In the genomic region with DNA sequence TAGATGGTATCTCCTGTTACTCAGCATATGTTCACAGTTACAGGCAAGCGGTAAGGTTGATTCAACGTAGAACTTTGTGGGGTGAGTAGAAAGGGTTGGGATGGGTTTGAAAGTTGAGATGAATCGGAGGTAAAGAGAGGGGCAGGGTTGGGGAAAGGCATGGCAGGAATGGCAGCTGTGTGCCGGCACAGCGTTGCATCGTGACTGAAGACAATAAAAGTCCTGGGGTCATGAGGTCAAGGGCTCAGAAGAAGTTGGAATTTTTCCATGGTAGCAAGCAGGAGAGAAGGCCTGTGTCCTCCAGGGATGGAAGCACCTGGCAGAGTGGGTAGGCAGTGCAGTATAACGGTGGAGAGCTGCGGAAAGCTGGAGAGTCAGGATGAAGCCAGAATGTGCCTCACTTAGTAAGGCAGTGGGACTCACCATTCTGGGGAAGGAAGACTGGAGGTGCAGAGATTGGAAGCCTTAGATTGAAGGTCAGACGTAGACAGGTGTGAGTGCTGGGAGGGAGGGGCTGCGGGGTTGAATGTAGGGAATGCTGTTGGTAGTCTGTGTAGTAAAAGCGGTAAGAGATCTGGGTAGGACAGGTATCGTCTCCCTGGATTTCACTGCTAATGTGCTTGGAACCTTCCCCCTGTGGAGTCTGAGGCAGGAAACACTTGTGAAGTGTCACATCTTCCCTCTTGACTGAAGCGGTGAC, we compare ENCODE assay signal across 26 mouse cellular contexts. TPM values are rescaled to one million over a fixed set of nuclear protein-coding genes. Genes with fewer than 3 reads are reported as not detected.
DNase-seq lines count a peak whose midpoint lies in the region; ATAC-seq and TF ChIP-seq lines count a peak whose summit lies in the region.
"Had no signal": no experiment of that assay in that cellular context is flagged by ENCODE, and none has a peak within 500 bp of the region (broad histone marks: within the 10 kb centered on the region; RNA-seq: fewer than 3 reads in every experiment).

No protein-coding gene starts in this region.

- intact Hi-C loops in left cerebral cortex, postnatal 36 days (cut with DNase I): no loop called here

- peaks cover 51% of the 10 kb centered on the region for H3K36me3 ChIP-seq in heart, postnatal 0 days (replicated peaks; ENCODE audit: control insufficient read depth, insufficient read depth, low read length)
- H3K36me3 ChIP-seq in liver, embryonic 15.5 days (replicated peaks): peaks cover 80% of the 10 kb centered on the region
- peaks cover 18% of the 10 kb centered on the region for H3K36me3 ChIP-seq in liver, embryonic 11.5 days (ENCODE audit: control insufficient read depth, insufficient read depth, low read length)
- peaks cover 91% of the 10 kb centered on the region for H3K36me3 ChIP-seq in E14TG2a.4 (ENCODE audit: insufficient read depth, low read length)

- H3K9me3 ChIP-seq in heart, postnatal 0 days (replicated peaks; ENCODE audit: control insufficient read depth, low read length): no peaks in the 10 kb centered on the region
- no peaks in the 10 kb centered on the region for H3K9me3 ChIP-seq in liver, embryonic 15.5 days (replicated peaks)
- no peaks in the 10 kb centered on the region for H3K9me3 ChIP-seq in liver, embryonic 11.5 days (ENCODE audit: control insufficient read depth, low read length)
- H3K9me3 ChIP-seq in E14TG2a.4 (ENCODE audit: low read length): no peaks in the 10 kb centered on the region
- H3K9me3 ChIP-seq: embryonic facial prominence, embryonic 10.5 days; embryonic facial prominence, embryonic 12.5 days; G1E had no signal

- no peak for TF ChIP-seq EP300 in heart, postnatal 0 days (IDR thresholded peaks at IDR 0.05; ENCODE audit: low read depth)

- DNase-seq in heart, postnatal 0 days (ENCODE audit: low spot score): no peak
- no peak for DNase-seq in heart, adult 11 months
- DNase-seq in liver, embryonic 11.5 days (ENCODE audit: low spot score): no peak
- peak; percentile 86 for DNase-seq in R1 (ENCODE audit: low read depth, low spot score)
- DNase-seq in retina, embryonic 14.5 days (ENCODE audit: low spot score): no peak
- DNase-seq in left cerebral cortex, postnatal 36 days (ENCODE audit: low spot score in 2 of 2): no peak
- DNase-seq: adrenal gland, adult 8-10 months; adrenal gland, postnatal 14 days; adrenal gland, postnatal 36 days; B cell, adult 2 months; cerebellum, adult 11-12 months; cerebellum, adult 2 months; cerebellum, adult 9-10 months; cerebellum, postnatal 10 days; cerebellum, postnatal 25 days had no signal

- H3K4me1 ChIP-seq in heart, postnatal 0 days (ENCODE audit: control insufficient read depth, insufficient read depth): no peaks in the 10 kb centered on the region
- H3K4me1 ChIP-seq in liver, embryonic 15.5 days (replicated peaks): peaks cover 3% of the 10 kb centered on the region; the same call in 1 of the 2 replicates
- peaks cover 5% of the 10 kb centered on the region; the same call in 1 of the 2 replicates for H3K4me1 ChIP-seq in liver, embryonic 11.5 days (replicated peaks; ENCODE audit: control insufficient read depth, insufficient read depth, low read length)
- H3K4me1 ChIP-seq in E14TG2a.4 (replicated peaks; ENCODE audit: low read depth, low read length): peaks cover 59% of the 10 kb centered on the region
- H3K4me1 ChIP-seq: embryonic facial prominence, embryonic 12.5 days had no signal

- H3K4me3 ChIP-seq in heart, postnatal 0 days (ENCODE audit: low read depth, low read length): no peak overlapping the region
- H3K4me3 ChIP-seq in liver, embryonic 15.5 days (replicated peaks): no peak overlapping the region
- no peak overlapping the region for H3K4me3 ChIP-seq in liver, embryonic 11.5 days (ENCODE audit: low read depth, low read length)
- H3K4me3 ChIP-seq in E14TG2a.4 (replicated peaks; ENCODE audit: low read length): peak overlapping the region; percentile 29; the same call in 1 of the 2 replicates
- H3K4me3 ChIP-seq: embryonic facial prominence, embryonic 10.5 days; embryonic facial prominence, embryonic 12.5 days had no signal

- no peaks in the 10 kb centered on the region for H3K27me3 ChIP-seq in heart, postnatal 0 days (ENCODE audit: control insufficient read depth, insufficient read depth, low read length)
- H3K27me3 ChIP-seq in liver, embryonic 15.5 days: no peaks in the 10 kb centered on the region
- H3K27me3 ChIP-seq in liver, embryonic 11.5 days (replicated peaks; ENCODE audit: control insufficient read depth, insufficient read depth, low read length): no peaks in the 10 kb centered on the region
- no peaks in the 10 kb centered on the region for H3K27me3 ChIP-seq in E14TG2a.4 (ENCODE audit: insufficient read depth, low read length)
- H3K27me3 ChIP-seq: CH12.LX; embryonic facial prominence, embryonic 12.5 days; Patski had no signal

- H3K27ac ChIP-seq in heart, postnatal 0 days (ENCODE audit: low read depth): no peak overlapping the region
- H3K27ac ChIP-seq in liver, embryonic 15.5 days (replicated peaks): peak overlapping the region; percentile 69; the same call in 1 of the 2 replicates
- no peak overlapping the region for H3K27ac ChIP-seq in liver, embryonic 11.5 days (ENCODE audit: low read depth, low read length)
- H3K27ac ChIP-seq: embryonic facial prominence, embryonic 10.5 days; embryonic facial prominence, embryonic 12.5 days had no signal

- WGBS in heart, postnatal 0 days: 80% methylated on average over 13 of the region's 13 CpGs
- 87% methylated on average over 13 of the region's 13 CpGs for whole genome bisulfite sequencing in liver, embryonic 15.5 days (ENCODE audit: insufficient replicate concordance)
- 90% methylated on average over 13 of the region's 13 CpGs for WGBS in liver, embryonic 11.5 days

- H3K4me2 ChIP-seq in heart, postnatal 0 days (ENCODE audit: low read depth, low read length): no peak overlapping the region
- no peak overlapping the region for H3K4me2 ChIP-seq in liver, embryonic 15.5 days
- no peak overlapping the region for H3K4me2 ChIP-seq in liver, embryonic 11.5 days
- H3K4me2 ChIP-seq: embryonic facial prominence, embryonic 12.5 days had no signal

- no peak for TF ChIP-seq CTCF in heart, postnatal 0 days (IDR thresholded peaks at IDR 0.05; ENCODE audit: low read depth)
- no peak for TF ChIP-seq CTCF in E14TG2a.4 (conservative IDR thresholded peaks at IDR 0.05; ENCODE audit: low read length)

- peak; percentile 24; the same call in 1 of the 2 replicates for ATAC-seq in heart, postnatal 0 days (ENCODE audit: insufficient read depth, low read depth)
- ATAC-seq in liver, embryonic 15.5 days (ENCODE audit: insufficient read depth): no peak
- no peak for ATAC-seq in liver, embryonic 11.5 days (replicated peaks; ENCODE audit: low FRiP score)
- ATAC-seq: activated CD4-positive, CD25-positive, alpha-beta regulatory T cell, adult 4 months; CD4-positive, CD25-positive, alpha-beta regulatory T cell, adult 4 months; forebrain, embryonic 14.5 days; forebrain, embryonic 16.5 days; Patski had no signal

- H3K9ac ChIP-seq in heart, postnatal 0 days (replicated peaks; ENCODE audit: low read depth, low read length): no peak overlapping the region
- H3K9ac ChIP-seq in liver, embryonic 15.5 days: no peak overlapping the region
- H3K9ac ChIP-seq in liver, embryonic 11.5 days (ENCODE audit: low read depth, low read length): no peak overlapping the region
- H3K9ac ChIP-seq: embryonic facial prominence, embryonic 12.5 days had no signal

RNA-seq across cellular contexts. Expression of a gene that starts 23.9 kb away (rescaled TPM):
- 2.3 and 9.0 TPM in 2 replicates for total RNA-seq in heart, postnatal 0 days (2014; rRNA removed; ENCODE audit: low replicate concordance)
- polyA plus RNA-seq in heart, postnatal 0 days (2015; fragmentation: Nextera tagmentation; extraction: Ambion mirVana): 9.6 and 9.9 TPM in 2 replicates
- polyA plus RNA-seq in liver, embryonic 15.5 days (2015; fragmentation: Nextera tagmentation; extraction: Ambion mirVana): 65.8 and 69.2 TPM in 2 replicates
- 114 and 120 TPM in 2 replicates for polyA plus RNA-seq in liver, embryonic 11.5 days (2014; fragmentation: Nextera tagmentation; extraction: Ambion mirVana)
- 10 to 100 TPM; 14.2 to 16.8 TPM for total RNA-seq in left cerebral cortex, postnatal 36 days (2021)
